Mouse (Mus musculus) heart, adult 2 months (tissue): ENCODE data around the gene Tomm40. TPM values are rescaled to one million over a fixed set of nuclear protein-coding genes. Genes with fewer than 3 reads are reported as not detected.

Experiments used
- DNase-seq, 2 experiments: peaks; one replicate each; pipeline ENCODE4 v3.0.0; 2021
- H3K27ac ChIP-seq: fragments of 200-600 bp; 2 replicates; pipeline ENCODE4 v1.8.1; 2022
- H3K27me3 ChIP-seq: fragments of 200-500 bp; 2 replicates; pipeline ENCODE4 v1.6.1; 2012; ENCODE audit warnings: mild to moderate bottlenecking, low read length, inconsistent platforms, mixed read lengths; ENCODE audit not compliant: control insufficient read depth, insufficient read depth
- H3K36me3 ChIP-seq: fragments of 200-500 bp; 2 replicates; pipeline ENCODE4 v1.6.1; 2012; ENCODE audit warnings: low read length, inconsistent platforms; ENCODE audit not compliant: control insufficient read depth, insufficient read depth
- H3K4me1 ChIP-seq: fragments of 200-500 bp; 2 replicates; pipeline ENCODE4 v1.6.1; 2011; ENCODE audit warnings: low read length; ENCODE audit not compliant: control insufficient read depth, insufficient read depth
- H3K4me3 ChIP-seq: fragments of 200-600 bp; 2 replicates; pipeline ENCODE4 v1.8.1; 2022
- H3K79me2 ChIP-seq: fragments of 200-500 bp; replicated peaks from 2 replicates; pipeline ENCODE4 v1.6.1; 2012; ENCODE audit warnings: mild to moderate bottlenecking, inconsistent platforms, low read length, moderate library complexity, mixed read lengths; ENCODE audit not compliant: control insufficient read depth, insufficient read depth
- H3K9ac ChIP-seq: fragments of 200-500 bp; 2 replicates; pipeline ENCODE4 v1.6.1; 2012; ENCODE audit warnings: low read depth, mild to moderate bottlenecking, control low read depth, inconsistent platforms, low read length, mixed read lengths
- CTCF ChIP-seq: fragments of 200-600 bp; IDR thresholded peaks from 2 replicates; pipeline ENCODE4 v1.8.1; 2022; ENCODE audit warnings: antibody characterized with exemption, mild to moderate bottlenecking, moderate library complexity
- EP300 ChIP-seq: fragments of 200-500 bp; IDR thresholded peaks from 2 replicates; pipeline ENCODE4 v1.6.1; 2011; ENCODE audit warnings: low read depth, low read length, control low read depth; ENCODE audit not compliant: insufficient read depth
- POLR2A ChIP-seq: fragments of 200-500 bp; IDR thresholded peaks from 2 replicates; pipeline ENCODE4 v1.6.1; 2011; ENCODE audit warnings: mild to moderate bottlenecking, low read depth, low read length, control low read depth; ENCODE audit not compliant: insufficient read depth
- WGBS: fragments of 180-500 bp; shearing (Covaris S2); methylation state at CpG from one replicate; pipeline ENCODE4 v1.1.7; 2018; 5-methylcytosine and 5-hydroxymethylcytosine counted together
- intact Hi-C: fragments of 180-260 bp; cut with DNase I; formaldehyde crosslinking; loops from one replicate; pipeline ENCODE4 v1.15.1; 2025
- polyA plus RNA-seq: library from polyadenylated mRNA; depleted of rRNA; stranded (reverse); fragments of >200 nt; gene quantifications from 2 replicates; pipeline ENCODE4 v1.2.3, GENCODE M21; 2012
- total RNA-seq, 2 experiments: library from RNA; stranded (reverse); gene quantifications; 2 replicates each; pipeline ENCODE4 v1.2.3; 2021

The Tomm40 gene
- total and polyA plus RNA-seq, 3 experiments = 91.2 to 98.2 (median 92.7) TPM

- DNase-seq = no peak
- Histone ChIP-seq H3K4me1 (no peaks in the 10 kb centered on the region), H3K9ac (no peak within 1 kb of the TSS), H3K27ac (no peak within 1 kb of the TSS), H3K36me3 (no peaks in the 10 kb centered on the region), H3K79me2 (no peaks in the 10 kb centered on the region), H3K27me3 (no peaks in the 10 kb centered on the region), H3K4me3 (no peak within 1 kb of the TSS)
- TF ChIP-seq POLR2A (no peak), CTCF (no peak), EP300 (no peak)
- intact Hi-C loops = no loop called here
- 66% methylated on average over 8 of the region's 8 CpGs for WGBS
These were observed 37.4 kb downstream of the Tomm40 start, which contains the start of gene Apoc2 for GRCm38 (mm10) chr7:19677872-19678271. TSS of gene Apoc2 (minus strand) at chr7:19677941.

- intact Hi-C loops = no loop called here
- WGBS = 93% methylated on average over 1 of the region's 1 CpGs
- no peaks in the 10 kb centered on the region for H3K27me3 ChIP-seq
- H3K27ac ChIP-seq = no peak overlapping the region
- H3K4me1 ChIP-seq = no peaks in the 10 kb centered on the region
- H3K9ac ChIP-seq = no peak overlapping the region
- DNase-seq = no peak
- no peak for TF ChIP-seq CTCF
- TF ChIP-seq EP300 = no peak
- no peak for TF ChIP-seq POLR2A
- no peak overlapping the region for H3K4me3 ChIP-seq
- no peaks in the 10 kb centered on the region for H3K79me2 ChIP-seq
- no peaks in the 10 kb centered on the region for H3K36me3 ChIP-seq
These were observed 38.6 kb downstream of the Tomm40 start for GRCm38 (mm10) chr7:19676662-19677061.

GRCm38 (mm10) chr7:19675824-19676223 is 39.4 kb downstream of the Tomm40 start:
- WGBS = 83% methylated on average over 10 of the region's 10 CpGs
- no peak for DNase-seq
- intact Hi-C loops = no loop called here
- H3K36me3 ChIP-seq = no peaks in the 10 kb centered on the region
- TF ChIP-seq CTCF (no peak), POLR2A (no peak), EP300 (no peak)
- H3K4me1 ChIP-seq = no peaks in the 10 kb centered on the region
- H3K79me2 ChIP-seq = no peaks in the 10 kb centered on the region
- H3K27me3 ChIP-seq = no peaks in the 10 kb centered on the region
- H3K9ac ChIP-seq = no peak overlapping the region
- no peak overlapping the region for H3K4me3 ChIP-seq
- no peak overlapping the region for H3K27ac ChIP-seq

- H3K4me3 ChIP-seq = no peak overlapping the region
- H3K27me3 ChIP-seq = no peaks in the 10 kb centered on the region
- H3K36me3 ChIP-seq = no peaks in the 10 kb centered on the region
- H3K4me1 ChIP-seq = peaks cover 3% of the 10 kb centered on the region
- WGBS = 51% methylated on average over 14 of the region's 14 CpGs
- intact Hi-C loops = no loop called here
- no peak overlapping the region for H3K27ac ChIP-seq
- TF ChIP-seq POLR2A = no peak
- TF ChIP-seq CTCF = no peak
- TF ChIP-seq EP300 = no peak
- no peak overlapping the region for H3K9ac ChIP-seq
- DNase-seq = no peak
- H3K79me2 ChIP-seq = no peaks in the 10 kb centered on the region
These were observed 42.0 kb downstream of the Tomm40 start for GRCm38 (mm10) chr7:19673083-19673699.

GRCm38 (mm10) chr7:19671511-19671910 is 43.7 kb downstream of the Tomm40 start:
- intact Hi-C loops = no loop called here
- no peak for DNase-seq
- no peak overlapping the region for H3K27ac ChIP-seq
- H3K79me2 ChIP-seq = no peaks in the 10 kb centered on the region
- H3K36me3 ChIP-seq = no peaks in the 10 kb centered on the region
- H3K27me3 ChIP-seq = no peaks in the 10 kb centered on the region
- H3K4me3 ChIP-seq = no peak overlapping the region
- no peak overlapping the region for H3K9ac ChIP-seq
- H3K4me1 ChIP-seq = peaks cover 3% of the 10 kb centered on the region
- TF ChIP-seq CTCF (no peak), POLR2A (no peak), EP300 (no peak)
- WGBS = 74% methylated on average over 10 of the region's 10 CpGs

- intact Hi-C loops = loop anchor here (1.0 to 5.0 kb wide), 4 partner anchors 32 to 123 kb away; no protein-coding TSS in a partner anchor
- Histone ChIP-seq H3K4me3 (no peak overlapping the region), H3K4me1 (peaks cover 6% of the 10 kb centered on the region), H3K27me3 (no peaks in the 10 kb centered on the region), H3K36me3 (no peaks in the 10 kb centered on the region), H3K9ac (peak overlapping the region; percentile 49; the same call in 1 of the 2 replicates), H3K27ac (peak overlapping the region; percentile 84), H3K79me2 (peaks cover 4% of the 10 kb centered on the region)
- peak; percentile 86 to 91 for DNase-seq
- 3% methylated on average over 10 of the region's 10 CpGs for WGBS
- TF ChIP-seq EP300 = peak; percentile 97
- TF ChIP-seq POLR2A = no peak
- peak; percentile 83 for TF ChIP-seq CTCF
These were observed 46.1 kb downstream of the Tomm40 start for GRCm38 (mm10) chr7:19668947-19669721.
